Mouse (Mus musculus): Measurements from ENCODE around the gene Lrrc66. TPM values are rescaled to one million over a fixed set of nuclear protein-coding genes. Genes with fewer than 3 reads are reported as not detected.

Gene Lrrc66
- total RNA-seq, 2 experiments from 2014 or later = 0.11 TPM; not detected in 1

DNA sequence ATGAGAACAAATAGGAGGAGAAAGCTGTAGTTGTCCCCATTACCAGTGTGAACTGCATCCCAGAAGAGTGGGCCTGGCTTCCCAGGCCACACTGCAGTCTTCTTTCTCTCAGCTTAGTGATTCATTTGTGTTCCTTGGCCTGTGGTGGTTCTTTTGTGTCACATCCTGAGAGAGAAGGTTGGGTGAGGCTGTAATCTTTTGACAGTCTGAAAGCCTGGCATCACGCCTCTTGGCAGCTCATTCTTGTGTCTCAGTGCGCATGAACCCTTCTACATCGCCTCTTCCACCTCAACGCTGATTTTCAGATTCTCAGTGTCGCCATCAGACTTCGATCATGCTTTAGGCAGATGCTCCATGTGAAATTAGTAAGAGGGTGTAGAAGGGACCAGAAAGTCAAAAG is 68.3 kb downstream of the Lrrc66 start:
- ATAC-seq (ENCODE audit: poor library complexity, severe bottlenecking) = no peak

DNA sequence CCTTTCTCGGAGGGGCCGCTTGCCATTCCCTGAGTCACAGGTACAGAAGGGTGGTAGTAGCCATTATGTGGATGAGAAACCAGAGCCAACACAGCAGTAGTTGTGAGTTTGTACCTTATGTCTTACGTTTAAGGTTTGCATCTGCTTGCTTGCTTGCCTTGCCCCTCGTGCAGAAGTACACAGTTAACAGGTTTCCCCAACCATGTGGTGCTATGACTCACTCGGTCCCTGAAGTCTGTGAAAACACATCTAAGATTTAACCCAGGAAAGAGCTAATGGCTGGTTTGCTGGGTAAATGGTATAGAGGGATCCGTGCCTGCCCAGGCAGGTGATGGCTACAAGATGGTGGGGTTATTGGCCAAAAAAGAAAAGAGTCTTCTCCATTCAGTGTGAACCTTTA is 73.6 kb downstream of the Lrrc66 start:
- ATAC-seq (ENCODE audit: poor library complexity, severe bottlenecking) = no peak

DNA sequence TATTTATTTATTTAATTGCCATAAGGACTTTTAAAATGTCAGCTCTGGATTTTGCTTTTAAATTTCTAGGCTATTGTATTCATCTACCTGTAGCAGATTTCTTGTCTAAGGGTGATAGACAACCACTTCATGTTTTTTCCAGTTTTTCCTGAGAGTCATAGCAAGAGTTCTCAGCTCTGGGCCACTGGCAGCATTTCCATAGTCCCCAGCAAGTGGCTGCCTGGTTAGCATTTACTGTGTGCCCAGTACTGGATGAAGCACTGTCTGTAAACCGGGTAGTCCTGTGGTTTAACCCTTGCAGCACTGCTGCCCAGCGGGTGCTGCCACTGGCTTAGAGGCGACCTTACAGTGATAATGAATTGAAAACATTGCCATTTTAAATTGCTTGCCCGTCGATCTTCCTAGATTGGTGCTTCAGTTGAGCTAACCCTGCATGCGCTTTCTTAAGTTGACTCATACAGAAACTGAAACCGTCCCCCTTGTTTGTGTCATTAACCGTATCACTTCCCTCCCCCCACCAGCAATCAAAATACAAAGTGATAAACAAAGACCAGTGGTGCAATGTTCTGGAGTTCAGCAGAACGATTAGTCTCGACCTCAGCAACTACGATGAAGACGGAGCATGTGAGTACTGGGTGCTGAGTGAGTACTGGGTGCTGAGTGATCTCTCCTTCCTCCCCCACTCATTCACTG is 75.4 kb downstream of the Lrrc66 start:
- no peak for ATAC-seq (ENCODE audit: poor library complexity, severe bottlenecking)

Other genes with a start within 250 kb of the Lrrc66 start
- gene Cwh43, start 226.5 kb downstream of the Lrrc66 start, total RNA-seq (2015) = not detected in 2 replicates
- gene Cwh43, start 226.5 kb downstream of the Lrrc66 start, total RNA-seq (2017) = not detected in 2 replicates
- gene Dcun1d4, start 151.5 kb downstream of the Lrrc66 start, total RNA-seq (2015) = 2.9 and 4.7 TPM in 2 replicates
- gene Dcun1d4, start 151.5 kb downstream of the Lrrc66 start, total RNA-seq (2017) = 1.5 and 3.0 TPM in 2 replicates
- gene Sgcb, start 15.3 kb upstream of the Lrrc66 start, total RNA-seq (2015) = 9.5 TPM in 2 replicates
- gene Sgcb, start 15.3 kb upstream of the Lrrc66 start, total RNA-seq (2017) = 4.5 and 4.6 TPM in 2 replicates
- not detected in 2 replicates for gene Spata18, start 18.9 kb upstream of the Lrrc66 start, total RNA-seq (2015)
- gene Spata18, start 18.9 kb upstream of the Lrrc66 start, total RNA-seq (2017) = not detected in 2 replicates